Mouse (Mus musculus) lung, adult 2 months (tissue): Measurements from ENCODE around the gene Smtnl1.

ENCODE experiments used
- CTCF ChIP-seq: fragments of 200-500 bp; IDR thresholded peaks from 2 replicates; pipeline ENCODE4 v1.5.1; 2011; ENCODE audit warnings: mild to moderate bottlenecking, low read length, control low read depth; ENCODE audit not compliant: insufficient read depth
- POLR2A ChIP-seq: fragments of 200-500 bp; IDR thresholded peaks from 2 replicates; pipeline ENCODE4 v1.6.1; 2011; ENCODE audit warnings: low read depth, mild to moderate bottlenecking, control low read depth, low read length, borderline replicate concordance; ENCODE audit errors: extremely low read depth

DNA sequence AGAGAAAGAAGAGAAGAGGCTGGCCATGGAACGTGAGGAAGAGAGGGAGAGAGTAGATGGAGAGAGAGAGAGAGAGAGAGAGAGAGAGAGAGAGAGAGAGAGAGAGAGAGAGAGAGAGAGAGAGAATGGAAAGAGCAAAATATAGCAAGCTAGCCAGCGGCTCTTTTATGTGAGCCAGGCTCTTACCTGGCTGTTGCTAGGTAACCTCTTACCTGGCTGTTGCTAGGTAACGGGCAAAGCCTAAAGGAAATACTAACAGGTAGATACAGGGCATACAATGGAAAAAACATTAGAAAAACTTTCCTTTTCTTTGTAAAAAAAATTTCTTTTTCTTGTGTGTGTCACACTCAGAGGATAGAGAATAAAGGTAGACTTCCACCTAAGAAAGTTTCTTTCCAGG, 44.7 kb downstream of the Smtnl1 start:
- TF ChIP-seq CTCF, result no peak
- TF ChIP-seq POLR2A, result no peak
